ENCODE assay signal across 20 mouse cellular contexts in genomic region chr16:87737842-87738639, GRCm38 (mm10). TPM values are rescaled to one million over a fixed set of nuclear protein-coding genes. Genes with fewer than 3 reads are reported as not detected.
DNase-seq lines count a peak whose midpoint lies in the region; ATAC-seq and TF ChIP-seq lines count a peak whose summit lies in the region.
"Had no signal": no experiment of that assay in that cellular context is flagged by ENCODE, and none has a peak within 500 bp of the region (broad histone marks: within the 10 kb centered on the region; RNA-seq: fewer than 3 reads in every experiment).

No protein-coding gene starts in this region.

- DNase-seq in heart, adult 8-10 months (ENCODE audit: low spot score), result no peak
- DNase-seq in thymus, adult 2 months, result peak; percentile 48
- DNase-seq in thymus, postnatal 25 days, result no peak
- DNase-seq in kidney, postnatal 36 days, result no peak
- DNase-seq: B cell, adult 2 months; cerebellum, adult 2 months; gastrocnemius, adult 2 months; kidney, adult 9 months; lung, postnatal 10 days; spleen, adult 18-20 months had no signal

- H3K9ac ChIP-seq in heart, embryonic 13.5 days, result no peak overlapping the region
- H3K9ac ChIP-seq in forebrain, embryonic 16.5 days (replicated peaks; ENCODE audit: low read depth, low read length), result no peak overlapping the region
- H3K9ac ChIP-seq: embryonic facial prominence, embryonic 12.5 days; neural tube, embryonic 12.5 days; stomach, embryonic 15.5 days had no signal

- no peak for TF ChIP-seq POLR2A in thymus, adult 2 months (IDR thresholded peaks at IDR 0.05; ENCODE audit: control insufficient read depth, extremely low read depth, insufficient read depth, low read length, poor library complexity)

- H3K36me3 ChIP-seq in heart, embryonic 13.5 days, result peaks cover 10% of the 10 kb centered on the region; the same call in 1 of the 2 replicates
- no peaks in the 10 kb centered on the region for H3K36me3 ChIP-seq in thymus, adult 2 months (ENCODE audit: control insufficient read depth, insufficient read depth, low read length)
- no peaks in the 10 kb centered on the region for H3K36me3 ChIP-seq in forebrain, embryonic 16.5 days (ENCODE audit: control insufficient read depth, insufficient read depth)
- H3K36me3 ChIP-seq: heart, embryonic 10.5 days; stomach, embryonic 15.5 days had no signal

- ATAC-seq in heart, embryonic 13.5 days (ENCODE audit: extremely low read depth, insufficient number of reproducible peaks, low FRiP score, low TSS enrichment), result no peak
- ATAC-seq in granulocyte monocyte progenitor cell, adult 5-6 weeks (replicated peaks; ENCODE audit: poor library complexity, severe bottlenecking), result peak; percentile 74
- ATAC-seq in megakaryocyte-erythroid progenitor cell, adult 5-6 weeks (replicated peaks; ENCODE audit: low FRiP score, low TSS enrichment, poor library complexity, severe bottlenecking), result peak; percentile 80
- no peak for ATAC-seq in forebrain, embryonic 16.5 days
- ATAC-seq: inflammation-experienced regulatory T-cells, adult 6 months; Patski had no signal

- H3K27ac ChIP-seq in heart, embryonic 13.5 days (replicated peaks), result no peak overlapping the region
- no peak overlapping the region for H3K27ac ChIP-seq in thymus, adult 2 months (ENCODE audit: control insufficient read depth, insufficient read depth, low read length)
- H3K27ac ChIP-seq in forebrain, embryonic 16.5 days (ENCODE audit: low read length), result no peak overlapping the region
- H3K27ac ChIP-seq: embryonic facial prominence, embryonic 12.5 days; gastrocnemius, adult 2 months; heart, embryonic 10.5 days; neural tube, embryonic 12.5 days; stomach, embryonic 15.5 days had no signal

- WGBS in heart, embryonic 13.5 days, result 65% methylated on average over 21 of the region's 21 CpGs
- WGBS in thymus, adult 2 months, result 88% methylated on average over 21 of the region's 21 CpGs
- 94% methylated on average over 21 of the region's 21 CpGs for WGBS in forebrain, embryonic 16.5 days

- H3K9me3 ChIP-seq in heart, embryonic 13.5 days, result no peaks in the 10 kb centered on the region
- H3K9me3 ChIP-seq in forebrain, embryonic 16.5 days (ENCODE audit: control insufficient read depth, low read length), result no peaks in the 10 kb centered on the region
- H3K9me3 ChIP-seq: embryonic facial prominence, embryonic 12.5 days; heart, embryonic 10.5 days; neural tube, embryonic 12.5 days; stomach, embryonic 15.5 days had no signal

- TF ChIP-seq CTCF in thymus, adult 2 months (IDR thresholded peaks at IDR 0.05; ENCODE audit: borderline replicate concordance, control insufficient read depth, extremely low read depth, insufficient read depth, low read length, poor library complexity), result no peak

- peak overlapping the region; percentile 15; the same call in 1 of the 2 replicates for H3K4me2 ChIP-seq in heart, embryonic 13.5 days
- no peak overlapping the region for H3K4me2 ChIP-seq in forebrain, embryonic 16.5 days (ENCODE audit: low read length)
- H3K4me2 ChIP-seq: embryonic facial prominence, embryonic 12.5 days; neural tube, embryonic 12.5 days; stomach, embryonic 15.5 days had no signal

- H3K4me3 ChIP-seq in heart, embryonic 13.5 days, result no peak overlapping the region
- no peak overlapping the region for H3K4me3 ChIP-seq in thymus, adult 2 months (ENCODE audit: control insufficient read depth, insufficient read depth, low read length)
- H3K4me3 ChIP-seq in forebrain, embryonic 16.5 days (replicated peaks; ENCODE audit: low read length), result no peak overlapping the region
- H3K4me3 ChIP-seq: embryonic facial prominence, embryonic 12.5 days; gastrocnemius, adult 2 months; heart, embryonic 10.5 days; neural tube, embryonic 12.5 days; stomach, embryonic 15.5 days had no signal

- H3K4me1 ChIP-seq in heart, embryonic 13.5 days, result peaks cover 25% of the 10 kb centered on the region
- peaks cover 21% of the 10 kb centered on the region for H3K4me1 ChIP-seq in thymus, adult 2 months (replicated peaks; ENCODE audit: control insufficient read depth, insufficient read depth, low read length)
- no peaks in the 10 kb centered on the region for H3K4me1 ChIP-seq in forebrain, embryonic 16.5 days (replicated peaks; ENCODE audit: control insufficient read depth, insufficient read depth, low read length)
- H3K4me1 ChIP-seq: embryonic facial prominence, embryonic 12.5 days; neural tube, embryonic 12.5 days; stomach, embryonic 15.5 days had no signal

- H3K27me3 ChIP-seq in heart, embryonic 13.5 days (replicated peaks), result no peaks in the 10 kb centered on the region; the same call in 1 of the 2 replicates
- no peaks in the 10 kb centered on the region for H3K27me3 ChIP-seq in thymus, adult 2 months (ENCODE audit: control insufficient read depth, insufficient read depth, low read length)
- H3K27me3 ChIP-seq in forebrain, embryonic 16.5 days (replicated peaks; ENCODE audit: control insufficient read depth, insufficient read depth, low read length), result no peaks in the 10 kb centered on the region
- H3K27me3 ChIP-seq: embryonic facial prominence, embryonic 12.5 days; neural tube, embryonic 12.5 days; Patski; stomach, embryonic 15.5 days had no signal

RNA-seq across cellular contexts. Expression of gene Bach1, which starts 39.3 kb away (rescaled TPM):
- polyA plus RNA-seq in heart, embryonic 13.5 days (2015; fragmentation: Nextera tagmentation; extraction: Ambion mirVana), result 9.2 and 9.5 TPM in 2 replicates
- total RNA-seq in heart, adult 8-10 months (2022), result 10 to 100 TPM; 19.3 to 30.9 (median 28.2) TPM
- polyA plus RNA-seq in thymus, adult 2 months (2012; rRNA removed), result 40.2 and 45.4 TPM in 2 replicates
- total RNA-seq in granulocyte monocyte progenitor cell, adult 5-6 weeks (2014; fragmentation: Nextera tagmentation), result 15.2 and 20.2 TPM in 2 replicates
- total RNA-seq in granulocyte monocyte progenitor cell, adult 5-6 weeks (2017), result 29.6 and 29.8 TPM in 2 replicates
- total RNA-seq in megakaryocyte-erythroid progenitor cell, adult 5-6 weeks (2014; fragmentation: Nextera tagmentation), result 16.2 and 16.8 TPM in 2 replicates
- 27.1 and 40.1 TPM in 2 replicates for total RNA-seq in megakaryocyte-erythroid progenitor cell, adult 5-6 weeks (2017)
- polyA plus RNA-seq in forebrain, embryonic 16.5 days (2015; fragmentation: Nextera tagmentation; extraction: Ambion mirVana), result 21.4 TPM in 2 replicates

Comparison
In these comparisons a context has a peak if more than half of its experiments do, and no peak if none do; other contexts are left out.
1. ATAC-seq: peak in granulocyte monocyte progenitor cell, adult 5-6 weeks (single experiment) and megakaryocyte-erythroid progenitor cell, adult 5-6 weeks (single experiment); none in heart, embryonic 13.5 days (single experiment) and forebrain, embryonic 16.5 days (single experiment).